Mouse (Mus musculus): ENCODE data around the gene Zbtb1.
"Not testable (repeated sequence)": the region's sequence is repeated elsewhere in the genome, so short reads cannot be mapped to it uniquely, and the experiment has no call there.

The Zbtb1 gene

GRCm38 (mm10) chr12:76404836-76405182 lies 34.7 kb downstream of the Zbtb1 start:
- no peak for DNase-seq (ENCODE audit: low spot score)

- peak; percentile 62 for DNase-seq (ENCODE audit: low spot score)
Measured at GRCm38 (mm10) chr12:76405183-76405970, 35.3 kb downstream of the Zbtb1 start.

GRCm38 (mm10) chr12:76405971-76406370 lies 35.9 kb downstream of the Zbtb1 start:
- DNase-seq (ENCODE audit: low spot score) = peak; percentile 41

- no peak for DNase-seq (ENCODE audit: low spot score)
Measured at GRCm38 (mm10) chr12:76407184-76407583, 37.1 kb downstream of the Zbtb1 start.

- DNase-seq (ENCODE audit: low spot score) = no peak
Measured at GRCm38 (mm10) chr12:76409166-76409565, 39.1 kb downstream of the Zbtb1 start.

GRCm38 (mm10) chr12:76415383-76416010 lies 45.4 kb downstream of the Zbtb1 start:
- no peak for DNase-seq (ENCODE audit: low spot score)

- DNase-seq (ENCODE audit: low spot score) = peak; percentile 55
Measured at GRCm38 (mm10) chr12:76417433-76417854, 47.4 kb downstream of the Zbtb1 start, which contains the start of gene Ppp1r36. TSS of gene Ppp1r36 (plus strand) at chr12:76417538.

GRCm38 (mm10) chr12:76418346-76418745 lies 48.3 kb downstream of the Zbtb1 start:
- DNase-seq (ENCODE audit: low spot score) = no peak

- no peak for DNase-seq (ENCODE audit: low spot score)
Measured at GRCm38 (mm10) chr12:76425256-76425655, 55.2 kb downstream of the Zbtb1 start.

GRCm38 (mm10) chr12:76427546-76427945 lies 57.5 kb downstream of the Zbtb1 start:
- no peak for DNase-seq (ENCODE audit: low spot score)

GRCm38 (mm10) chr12:76430879-76431406 lies 60.9 kb downstream of the Zbtb1 start:
- no peak for DNase-seq (ENCODE audit: low spot score)

- no peak for DNase-seq (ENCODE audit: low spot score)
Measured at GRCm38 (mm10) chr12:76431431-76431830, 61.4 kb downstream of the Zbtb1 start.

GRCm38 (mm10) chr12:76434111-76434510 lies 64.0 kb downstream of the Zbtb1 start:
- DNase-seq (ENCODE audit: low spot score) = no peak

GRCm38 (mm10) chr12:76435084-76435483 lies 65.0 kb downstream of the Zbtb1 start:
- DNase-seq (ENCODE audit: low spot score) = peak; percentile 20

- no peak for DNase-seq (ENCODE audit: low spot score)
Measured at GRCm38 (mm10) chr12:76435549-76435948, 65.5 kb downstream of the Zbtb1 start.

- DNase-seq (ENCODE audit: low spot score) = not testable (repeated sequence)
Measured at GRCm38 (mm10) chr12:76443488-76443887, 73.4 kb downstream of the Zbtb1 start.

- DNase-seq (ENCODE audit: low spot score) = no peak
Measured at GRCm38 (mm10) chr12:76444359-76444772, 74.3 kb downstream of the Zbtb1 start.

- DNase-seq (ENCODE audit: low spot score) = no peak
Measured at GRCm38 (mm10) chr12:76444862-76445261, 74.8 kb downstream of the Zbtb1 start.

GRCm38 (mm10) chr12:76446201-76446600 lies 76.1 kb downstream of the Zbtb1 start:
- DNase-seq (ENCODE audit: low spot score) = no peak

Measured in retina, embryonic 14.5 days (tissue).